Mouse (Mus musculus) ES-Bruce4 (cell line): Measurements from ENCODE around the gene Cbfa2t3.

Experiments used
- CTCF ChIP-seq: IDR thresholded peaks from one replicate; pipeline ENCODE4 v1.8.1; 2011; ENCODE audit warnings: low read depth, low read length
- EP300 ChIP-seq: IDR thresholded peaks from 2 replicates; pipeline ENCODE4 v1.6.1; 2011; ENCODE audit warnings: low read depth, low read length; ENCODE audit not compliant: insufficient read depth
- POLR2A ChIP-seq: IDR thresholded peaks from one replicate; pipeline ENCODE4 v1.8.1; 2011; ENCODE audit warnings: low read length; ENCODE audit not compliant: insufficient read depth

GRCm38 (mm10) chr8:122685097-122685861 lies 13.6 kb downstream of the Cbfa2t3 start:
- TF ChIP-seq EP300 (no peak), POLR2A (no peak), CTCF (no peak)
